Mouse (Mus musculus): ENCODE measurements at regions not wholly inside any gene's neighbourhood (a gene's known extent, or its start where the extent isn't known, plus 50 kb on each side); places are given as distances from the start of the nearest gene placed in this dataset.

- Histone ChIP-seq H3K27me3 (ENCODE audit: control insufficient read depth, insufficient read depth, low read length) (no peaks in the 10 kb centered on the region), H3K36me3 (ENCODE audit: control insufficient read depth, insufficient read depth, low read length) (no peaks in the 10 kb centered on the region), H3K9me3 (ENCODE audit: control insufficient read depth, low read length) (no peaks in the 10 kb centered on the region), H3K4me3 (ENCODE audit: low read depth, low read length) (no peak overlapping the region), H3K4me1 (replicated peaks; ENCODE audit: control insufficient read depth, insufficient read depth) (no peaks in the 10 kb centered on the region), H3K27ac (replicated peaks) (no peak overlapping the region), H3K9ac (ENCODE audit: low read length) (no peak overlapping the region), H3K4me2 (replicated peaks; ENCODE audit: low read depth) (no peak overlapping the region)
- no peak for TF ChIP-seq EP300 (optimal IDR thresholded peaks at IDR 0.05)
- TF ChIP-seq CTCF (IDR thresholded peaks at IDR 0.05; ENCODE audit: low read depth), result no peak
- ATAC-seq (ENCODE audit: low FRiP score, low TSS enrichment) (no peak), DNase-seq (ENCODE audit: low spot score) (no peak)
Measured at GRCm38 (mm10) chr19:15668624-15669016, 278.5 kb downstream of the Psat1 start.

- WGBS, result 41% methylated on average over 13 of the region's 13 CpGs
- H3K27ac ChIP-seq (replicated peaks), result no peak overlapping the region
- no peaks in the 10 kb centered on the region for H3K36me3 ChIP-seq (ENCODE audit: control insufficient read depth, insufficient read depth, low read length)
- H3K4me3 ChIP-seq (ENCODE audit: low read depth, low read length), result no peak overlapping the region
- H3K4me1 ChIP-seq (replicated peaks; ENCODE audit: control insufficient read depth, insufficient read depth), result no peaks in the 10 kb centered on the region
- ATAC-seq (ENCODE audit: low FRiP score, low TSS enrichment), result no peak
- DNase-seq (ENCODE audit: low spot score), result no peak
- H3K9ac ChIP-seq (ENCODE audit: low read length), result no peak overlapping the region
- TF ChIP-seq CTCF (IDR thresholded peaks at IDR 0.05; ENCODE audit: low read depth) (no peak), EP300 (optimal IDR thresholded peaks at IDR 0.05) (no peak)
- H3K4me2 ChIP-seq (replicated peaks; ENCODE audit: low read depth), result no peak overlapping the region
- H3K9me3 ChIP-seq (ENCODE audit: control insufficient read depth, low read length), result no peaks in the 10 kb centered on the region
- no peaks in the 10 kb centered on the region for H3K27me3 ChIP-seq (ENCODE audit: control insufficient read depth, insufficient read depth, low read length)
Measured at GRCm38 (mm10) chr19:15667889-15668623, 279.1 kb downstream of the Psat1 start.

GRCm38 (mm10) chr19:15663659-15664255 is 283.4 kb downstream of the Psat1 start:
- H3K27me3 ChIP-seq (ENCODE audit: control insufficient read depth, insufficient read depth, low read length), result no peaks in the 10 kb centered on the region
- no peak overlapping the region for H3K27ac ChIP-seq (replicated peaks)
- H3K4me3 ChIP-seq (ENCODE audit: low read depth, low read length), result no peak overlapping the region
- no peak overlapping the region for H3K4me2 ChIP-seq (replicated peaks; ENCODE audit: low read depth)
- no peaks in the 10 kb centered on the region for H3K4me1 ChIP-seq (replicated peaks; ENCODE audit: control insufficient read depth, insufficient read depth)
- ATAC-seq (ENCODE audit: low FRiP score, low TSS enrichment) (no peak), DNase-seq (ENCODE audit: low spot score) (no peak)
- no peaks in the 10 kb centered on the region for H3K36me3 ChIP-seq (ENCODE audit: control insufficient read depth, insufficient read depth, low read length)
- TF ChIP-seq EP300 (optimal IDR thresholded peaks at IDR 0.05) (no peak), CTCF (IDR thresholded peaks at IDR 0.05; ENCODE audit: low read depth) (no peak)
- H3K9me3 ChIP-seq (ENCODE audit: control insufficient read depth, low read length), result no peaks in the 10 kb centered on the region
- no peak overlapping the region for H3K9ac ChIP-seq (ENCODE audit: low read length)
- WGBS, result 37% methylated on average over 3 of the region's 3 CpGs

- no peak for ATAC-seq (ENCODE audit: low FRiP score, low TSS enrichment)
- no peaks in the 10 kb centered on the region for H3K4me1 ChIP-seq (replicated peaks; ENCODE audit: control insufficient read depth, insufficient read depth)
- no peak overlapping the region for H3K4me2 ChIP-seq (replicated peaks; ENCODE audit: low read depth)
- no peaks in the 10 kb centered on the region for H3K9me3 ChIP-seq (ENCODE audit: control insufficient read depth, low read length)
- DNase-seq (ENCODE audit: low spot score), result no peak
- TF ChIP-seq EP300 (optimal IDR thresholded peaks at IDR 0.05), result no peak
- no peak for TF ChIP-seq CTCF (IDR thresholded peaks at IDR 0.05; ENCODE audit: low read depth)
- no peaks in the 10 kb centered on the region for H3K36me3 ChIP-seq (ENCODE audit: control insufficient read depth, insufficient read depth, low read length)
- no peak overlapping the region for H3K9ac ChIP-seq (ENCODE audit: low read length)
- H3K27ac ChIP-seq (replicated peaks), result no peak overlapping the region
- H3K27me3 ChIP-seq (ENCODE audit: control insufficient read depth, insufficient read depth, low read length), result no peaks in the 10 kb centered on the region
- 45% methylated on average over 1 of the region's 1 CpGs for WGBS
- H3K4me3 ChIP-seq (ENCODE audit: low read depth, low read length), result no peak overlapping the region
Measured at GRCm38 (mm10) chr19:15658611-15659010, 288.5 kb downstream of the Psat1 start.

- H3K36me3 ChIP-seq (ENCODE audit: control insufficient read depth, insufficient read depth, low read length), result no peaks in the 10 kb centered on the region
- no peaks in the 10 kb centered on the region for H3K9me3 ChIP-seq (ENCODE audit: control insufficient read depth, low read length)
- no peak overlapping the region for H3K9ac ChIP-seq (ENCODE audit: low read length)
- TF ChIP-seq EP300 (optimal IDR thresholded peaks at IDR 0.05) (no peak), CTCF (IDR thresholded peaks at IDR 0.05; ENCODE audit: low read depth) (no peak)
- ATAC-seq (ENCODE audit: low FRiP score, low TSS enrichment) (no peak), DNase-seq (ENCODE audit: low spot score) (no peak)
- no peaks in the 10 kb centered on the region for H3K4me1 ChIP-seq (replicated peaks; ENCODE audit: control insufficient read depth, insufficient read depth)
- H3K27me3 ChIP-seq (ENCODE audit: control insufficient read depth, insufficient read depth, low read length), result no peaks in the 10 kb centered on the region
- no peak overlapping the region for H3K27ac ChIP-seq (replicated peaks)
- WGBS, result 62% methylated on average over 1 of the region's 1 CpGs
- H3K4me3 ChIP-seq (ENCODE audit: low read depth, low read length), result no peak overlapping the region
- H3K4me2 ChIP-seq (replicated peaks; ENCODE audit: low read depth), result no peak overlapping the region
Measured at GRCm38 (mm10) chr19:15657846-15658245, 289.3 kb downstream of the Psat1 start.

- WGBS, result 19% methylated on average over 4 of the region's 4 CpGs
Measured at GRCm38 (mm10) chr19:15649368-15649767, 297.8 kb downstream of the Psat1 start.

More at GRCm38 (mm10) chr19:15649368-15649767, 297.8 kb downstream of the Psat1 start:
- Histone ChIP-seq H3K9me3 (ENCODE audit: control insufficient read depth, low read length) (no peaks in the 10 kb centered on the region), H3K4me1 (replicated peaks; ENCODE audit: control insufficient read depth, insufficient read depth) (no peaks in the 10 kb centered on the region), H3K4me3 (ENCODE audit: low read depth, low read length) (no peak overlapping the region), H3K9ac (ENCODE audit: low read length) (no peak overlapping the region), H3K27ac (replicated peaks) (no peak overlapping the region), H3K4me2 (replicated peaks; ENCODE audit: low read depth) (no peak overlapping the region), H3K27me3 (ENCODE audit: control insufficient read depth, insufficient read depth, low read length) (no peaks in the 10 kb centered on the region), H3K36me3 (ENCODE audit: control insufficient read depth, insufficient read depth, low read length) (no peaks in the 10 kb centered on the region)
- DNase-seq (ENCODE audit: low spot score) (peak; percentile 22), ATAC-seq (ENCODE audit: low FRiP score, low TSS enrichment) (no peak)
- peak; percentile 79 for TF ChIP-seq CTCF (IDR thresholded peaks at IDR 0.05; ENCODE audit: low read depth)
- no peak for TF ChIP-seq EP300 (optimal IDR thresholded peaks at IDR 0.05)

All from stomach, postnatal 0 days (tissue).